Mouse (Mus musculus) lung, postnatal 0 days (tissue): Measurements from ENCODE around the gene Mindy1.

ENCODE experiments used
- CTCF ChIP-seq: IDR thresholded peaks from 2 replicates; pipeline ENCODE4 v1.5.1; 2016; ENCODE audit warnings: antibody characterized with exemption, mild to moderate bottlenecking
- EP300 ChIP-seq: IDR thresholded peaks from 2 replicates; pipeline ENCODE4 v1.6.1; 2016; ENCODE audit warnings: antibody characterized with exemption, mild to moderate bottlenecking, control low read depth

GRCm38 (mm10) chr3:95314075-95314474, 32.9 kb downstream of the Mindy1 start:
- TF ChIP-seq EP300 (no peak), CTCF (no peak)
